Mouse (Mus musculus) limb, embryonic 14.5 days (tissue): ENCODE measurements around the gene Mrpl23. TPM values are rescaled to one million over a fixed set of nuclear protein-coding genes. Genes with fewer than 3 reads are reported as not detected.
A peak's percentile ranks its signal among the peaks of the same experiment; 100 is the strongest.

ENCODE experiments used
- ATAC-seq: fragments of 200-750 bp; cut with Nextera tagmentation; 2 replicates; pipeline ENCODE4 v1.8.0; 2017; ENCODE audit warnings: low read depth, moderate number of reproducible peaks, moderate TSS enrichment; ENCODE audit not compliant: low FRiP score
- DNase-seq: peaks from one replicate; pipeline ENCODE4 v3.0.0-alpha.2; 2015; ENCODE audit warnings: low spot score
- H3K27ac ChIP-seq: fragments of 300-500 bp; sonication (generic); replicated peaks from 2 replicates; pipeline ENCODE4 v1.5.1; 2014; ENCODE audit warnings: low read depth, mild to moderate bottlenecking, low read length, moderate library complexity, mixed read lengths
- H3K27me3 ChIP-seq: fragments of 300-500 bp; sonication (generic); 2 replicates; pipeline ENCODE4 v1.6.1; 2014; ENCODE audit warnings: low read length, mixed read lengths; ENCODE audit not compliant: control insufficient read depth, insufficient read depth
- H3K36me3 ChIP-seq: fragments of 300-500 bp; sonication (generic); 2 replicates; pipeline ENCODE4 v1.6.1; 2014; ENCODE audit warnings: mild to moderate bottlenecking, low read length, moderate library complexity, mixed read lengths; ENCODE audit not compliant: control insufficient read depth, insufficient read depth
- H3K4me1 ChIP-seq: fragments of 300-500 bp; sonication (generic); 2 replicates; pipeline ENCODE4 v1.6.1; 2014; ENCODE audit warnings: antibody characterized with exemption, low read length, mixed read lengths; ENCODE audit not compliant: control insufficient read depth, insufficient read depth
- H3K4me2 ChIP-seq: fragments of 300-500 bp; sonication (generic); replicated peaks from 2 replicates; pipeline ENCODE4 v1.6.1; 2014; ENCODE audit warnings: low read depth, mild to moderate bottlenecking, low read length, moderate library complexity; ENCODE audit not compliant: severe bottlenecking
- H3K4me3 ChIP-seq: fragments of 300-500 bp; sonication (generic); replicated peaks from 2 replicates; pipeline ENCODE4 v1.5.1; 2014; ENCODE audit warnings: low read length
- H3K9ac ChIP-seq: fragments of 300-500 bp; sonication (generic); 2 replicates; pipeline ENCODE4 v1.6.1; 2014; ENCODE audit warnings: mild to moderate bottlenecking, low read depth, low read length, moderate library complexity; ENCODE audit not compliant: severe bottlenecking
- H3K9me3 ChIP-seq: fragments of 300-500 bp; sonication (generic); 2 replicates; pipeline ENCODE4 v1.6.1; 2016; ENCODE audit warnings: low read length; ENCODE audit not compliant: control insufficient read depth
- POLR2A ChIP-seq: fragments of 200-500 bp; IDR thresholded peaks from 2 replicates; pipeline ENCODE4 v1.8.0; 2012; ENCODE audit warnings: inconsistent platforms, mild to moderate bottlenecking, moderate library complexity, borderline replicate concordance; ENCODE audit not compliant: insufficient read depth, insufficient read length; ENCODE audit errors: extremely low read depth
- WGBS: fragments of 180-500 bp; shearing (Covaris S2); extraction: QIAGEN DNeasy Blood & Tissue Kit; methylation state at CpG from one replicate; pipeline ENCODE4 v1.1.7; 2014; 5-methylcytosine and 5-hydroxymethylcytosine counted together
- polyA plus RNA-seq, 2 experiments: library from polyadenylated mRNA; depleted of rRNA in 1 of 2; stranded (reverse) in 1 of 2; unstranded in 1 of 2; fragments of >200 nt; fragmentation: Nextera tagmentation in 1 of 2; extraction: Ambion mirVana in 1 of 2; gene quantifications; 2 replicates each; pipeline versions ENCODE4 v1.2.1 to v1.2.3; 2012 to 2014

Gene Mrpl23
- polyA plus RNA-seq, 2 experiments = 30.0 to 94.6 TPM

DNA sequence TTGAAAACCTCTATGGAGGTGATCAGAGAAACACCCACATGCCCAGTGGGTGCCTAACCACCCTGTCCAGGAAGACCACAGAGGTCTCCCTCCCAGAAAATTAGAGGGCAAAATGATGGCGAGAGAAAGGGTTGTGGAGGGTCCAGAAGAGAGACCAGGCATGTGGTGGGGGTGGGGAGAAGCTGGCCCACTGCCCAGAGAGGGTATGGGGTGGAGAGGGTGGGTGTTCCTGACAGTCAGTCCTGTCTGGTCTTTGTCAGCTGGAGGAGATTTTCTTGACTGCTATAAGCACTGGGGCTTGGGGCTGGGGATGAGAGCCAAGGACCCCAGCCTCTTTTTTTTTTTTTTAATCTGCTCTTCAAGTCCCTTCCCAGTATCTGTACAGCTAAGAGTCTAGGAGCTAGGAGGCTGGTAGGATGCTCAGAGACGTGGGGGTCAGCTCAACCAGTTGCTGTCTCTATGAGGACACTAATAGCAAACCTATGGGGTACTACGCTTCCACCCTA lies 41.7 kb downstream of the Mrpl23 start:
- no peak overlapping the region for H3K4me3 ChIP-seq
- H3K4me1 ChIP-seq = peaks cover 58% of the 10 kb centered on the region
- no peaks in the 10 kb centered on the region for H3K9me3 ChIP-seq
- WGBS = 54% methylated on average over 3 of the region's 3 CpGs
- no peak for DNase-seq
- H3K9ac ChIP-seq = peak overlapping the region; percentile 89; the same call in 1 of the 2 replicates
- peak overlapping the region; percentile 58 for H3K4me2 ChIP-seq
- no peak for ATAC-seq
- H3K27ac ChIP-seq = peak overlapping the region; percentile 96
- TF ChIP-seq POLR2A = no peak
- no peaks in the 10 kb centered on the region for H3K27me3 ChIP-seq
- H3K36me3 ChIP-seq = peaks cover 14% of the 10 kb centered on the region

DNA sequence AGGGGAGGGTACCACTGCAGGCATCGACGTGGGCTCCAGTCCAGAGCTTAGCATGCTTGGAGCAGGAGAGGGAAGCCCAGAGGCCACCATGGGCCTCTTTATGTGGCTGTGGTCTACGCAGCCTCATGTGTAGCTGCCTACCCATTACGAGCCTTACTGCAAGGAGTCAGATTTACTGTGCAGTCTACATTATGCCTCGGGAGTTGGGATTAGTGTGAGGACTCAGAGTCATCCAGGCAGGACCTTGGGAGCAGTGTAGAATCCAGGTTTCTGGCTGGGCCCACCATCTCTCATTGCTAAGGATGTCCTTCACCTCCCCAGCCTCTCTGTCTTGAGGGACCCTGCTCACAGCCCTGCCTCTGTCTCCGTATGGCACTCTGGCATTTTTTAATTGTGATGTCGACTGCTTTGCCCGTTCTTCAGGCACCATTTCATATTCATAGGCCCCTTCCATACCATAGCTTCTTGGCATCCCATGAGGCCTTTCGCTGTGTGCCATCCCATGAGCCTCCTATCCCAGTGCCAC lies 42.4 kb downstream of the Mrpl23 start:
- H3K36me3 ChIP-seq = peaks cover 14% of the 10 kb centered on the region
- H3K9ac ChIP-seq = peak overlapping the region; percentile 89
- H3K4me3 ChIP-seq = peak overlapping the region; percentile 52
- 28% methylated on average over 9 of the region's 9 CpGs for WGBS
- H3K27me3 ChIP-seq = no peaks in the 10 kb centered on the region
- peak overlapping the region; percentile 96 for H3K27ac ChIP-seq
- no peak; the same call in 1 of the 2 replicates for TF ChIP-seq POLR2A
- H3K9me3 ChIP-seq = 0 out of 2 replicates have a peak, but pooled peaks cover 1% of the 10 kb centered on the region
- peak overlapping the region; percentile 58 for H3K4me2 ChIP-seq
- DNase-seq (peak; percentile 62), ATAC-seq (peak; percentile 13)
- peaks cover 52% of the 10 kb centered on the region for H3K4me1 ChIP-seq

DNA sequence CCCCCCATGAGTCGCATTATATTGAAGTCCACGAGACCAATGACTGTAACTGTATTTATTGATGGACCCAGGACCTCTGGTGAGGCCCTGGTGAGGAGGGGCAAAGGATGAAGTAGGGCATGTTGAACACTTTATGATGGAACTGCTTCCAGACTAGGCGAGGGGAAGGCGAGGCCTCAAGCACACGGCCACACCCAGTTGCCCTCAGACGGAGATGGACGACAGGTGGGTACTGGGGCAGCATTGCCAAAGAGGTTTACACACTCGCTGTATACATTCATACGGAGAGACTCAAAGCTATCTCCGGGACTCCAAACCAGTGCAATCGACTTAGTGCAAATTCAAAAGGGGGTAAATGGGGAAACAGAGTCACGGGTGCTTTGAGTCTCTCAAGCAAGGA lies 43.0 kb downstream of the Mrpl23 start:
- H3K4me3 ChIP-seq = peak overlapping the region; percentile 52
- H3K36me3 ChIP-seq = peaks cover 14% of the 10 kb centered on the region
- peaks cover 47% of the 10 kb centered on the region for H3K4me1 ChIP-seq
- WGBS = 62% methylated on average over 12 of the region's 12 CpGs
- H3K4me2 ChIP-seq = peak overlapping the region; percentile 58
- peaks cover 7% of the 10 kb centered on the region; the same call in 1 of the 2 replicates for H3K9me3 ChIP-seq
- no peaks in the 10 kb centered on the region for H3K27me3 ChIP-seq
- peak overlapping the region; percentile 96 for H3K27ac ChIP-seq
- TF ChIP-seq POLR2A = no peak
- peak overlapping the region; percentile 89 for H3K9ac ChIP-seq
- ATAC-seq (no peak), DNase-seq (no peak)

DNA sequence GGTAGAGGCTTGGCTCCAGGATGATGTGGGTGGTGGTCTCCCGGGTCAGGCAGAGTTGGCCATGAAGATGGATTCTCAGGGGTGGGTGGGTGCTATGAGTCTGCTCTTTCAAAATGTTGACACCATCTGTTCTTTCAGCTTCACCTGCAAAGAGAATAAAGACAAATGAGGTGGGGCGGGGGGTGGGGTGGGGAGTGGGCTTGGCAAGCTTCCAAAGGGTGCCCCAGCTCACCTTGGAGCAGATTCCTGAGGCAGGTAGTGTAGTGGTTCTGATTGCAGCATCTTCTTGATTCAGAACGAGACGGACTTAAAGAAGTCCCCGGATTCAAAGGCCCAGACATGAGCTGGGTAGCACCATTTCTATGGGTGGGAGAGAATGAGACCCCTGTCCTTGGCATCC lies 43.5 kb downstream of the Mrpl23 start:
- no peak for TF ChIP-seq POLR2A
- 44% methylated on average over 5 of the region's 5 CpGs for WGBS
- no peak for ATAC-seq
- peak overlapping the region; percentile 96 for H3K27ac ChIP-seq
- H3K27me3 ChIP-seq = no peaks in the 10 kb centered on the region
- peak overlapping the region; percentile 89 for H3K9ac ChIP-seq
- H3K4me3 ChIP-seq = peak overlapping the region; percentile 52
- no peak for DNase-seq
- H3K36me3 ChIP-seq = peaks cover 14% of the 10 kb centered on the region
- H3K4me1 ChIP-seq = peaks cover 47% of the 10 kb centered on the region
- H3K4me2 ChIP-seq = peak overlapping the region; percentile 58
- peaks cover 11% of the 10 kb centered on the region for H3K9me3 ChIP-seq

DNA sequence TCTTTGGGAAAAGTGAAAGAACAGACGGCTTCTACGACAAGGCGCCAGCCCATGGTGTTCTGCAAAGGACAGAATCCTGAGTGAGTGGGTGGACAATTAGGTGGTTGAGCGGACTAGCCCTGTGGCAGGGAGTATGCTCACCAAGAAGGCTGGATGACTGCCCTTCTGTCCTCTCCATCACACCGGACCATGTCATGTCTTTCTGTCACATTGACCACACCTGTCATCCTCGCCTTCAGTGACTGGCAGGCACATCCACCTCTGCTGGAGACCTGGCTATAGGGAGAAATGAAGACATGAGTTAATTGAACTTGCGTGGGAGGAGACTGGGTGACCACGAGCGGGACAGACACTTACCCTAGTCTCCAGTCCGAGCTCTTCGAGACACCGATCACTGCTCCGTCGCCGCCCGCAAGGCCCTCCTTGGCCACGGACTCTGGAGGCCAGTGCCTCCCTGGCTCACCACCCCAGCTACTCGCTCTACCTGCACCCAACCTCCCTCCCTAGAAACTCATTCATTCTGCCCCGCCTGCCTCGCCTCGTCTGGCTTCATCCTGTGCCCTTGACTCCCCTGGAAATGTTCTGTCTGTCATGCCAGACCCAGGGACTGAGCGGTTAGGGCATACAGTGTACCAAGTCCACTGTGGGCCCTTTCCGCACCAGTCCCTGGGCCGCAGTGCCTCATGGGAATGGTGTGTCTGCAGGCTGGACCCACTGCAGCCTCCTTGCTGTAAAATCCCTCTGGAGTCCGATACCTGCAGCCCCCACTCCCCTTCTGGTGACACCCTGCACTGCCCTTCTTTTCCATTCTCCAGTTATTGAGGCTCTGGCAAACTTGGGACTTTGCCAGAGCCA lies 44.2 kb downstream of the Mrpl23 start:
- H3K4me2 ChIP-seq = peak overlapping the region; percentile 58
- ATAC-seq (no peak), DNase-seq (no peak)
- peaks cover 14% of the 10 kb centered on the region for H3K36me3 ChIP-seq
- peak overlapping the region; percentile 52 for H3K4me3 ChIP-seq
- H3K9ac ChIP-seq = peak overlapping the region; percentile 89
- H3K27me3 ChIP-seq = no peaks in the 10 kb centered on the region
- peak overlapping the region; percentile 96 for H3K27ac ChIP-seq
- peaks cover 40% of the 10 kb centered on the region for H3K4me1 ChIP-seq
- TF ChIP-seq POLR2A = no peak
- 60% methylated on average over 25 of the region's 25 CpGs for WGBS
- H3K9me3 ChIP-seq = peaks cover 17% of the 10 kb centered on the region
